Mouse (Mus musculus): ENCODE results near the gene Btn1a1.

DNA sequence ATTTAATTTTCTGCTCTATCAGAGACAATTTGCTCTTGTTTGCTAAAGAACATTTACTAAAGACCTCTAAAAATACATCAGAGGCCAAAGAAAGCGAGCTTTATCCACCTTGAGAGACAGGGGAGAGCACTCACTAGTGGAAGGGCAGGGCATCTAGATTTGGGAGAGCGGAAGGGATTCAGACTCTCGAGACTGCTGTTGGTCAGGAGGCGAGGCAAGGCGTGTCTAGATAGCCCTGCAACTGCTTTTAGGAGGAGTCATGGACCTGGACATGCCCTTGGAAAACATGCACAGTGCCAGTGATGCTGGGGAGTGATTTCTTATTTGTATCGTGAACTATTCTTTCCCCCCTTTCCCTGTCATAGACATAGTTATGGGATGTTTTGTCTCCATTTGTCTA, 29.8 kb upstream of the Btn1a1 start:
- TF ChIP-seq CTCF (IDR thresholded peaks at IDR 0.05; ENCODE audit: extremely low read depth, insufficient read depth, insufficient read length, insufficient replicate concordance) (no peak), POLR2A (IDR thresholded peaks at IDR 0.05; ENCODE audit: low read depth, low read length) (no peak)
